Mouse (Mus musculus): Measurements from ENCODE around the gene Olfr161. TPM values are rescaled to one million over a fixed set of nuclear protein-coding genes. Genes with fewer than 3 reads are reported as not detected.
"Not testable (repeated sequence)": the region's sequence is repeated elsewhere in the genome, so short reads cannot be mapped to it uniquely, and the experiment has no call there.

Olfr161 gene
- polyA plus RNA-seq (2012; ENCODE audit: insufficient read depth, low replicate concordance): not detected in 2 replicates

GRCm38 (mm10) chr16:3590691-3591090 is at the start of gene Olfr161:
Olfr161 (plus strand) TSS chr16:3591042.
- H3K4me3 ChIP-seq (replicated peaks): no peak within 1 kb of the TSS
- no peaks in the 10 kb centered on the region for H3K4me1 ChIP-seq
- TF ChIP-seq GATA1 (IDR thresholded peaks at IDR 0.05; ENCODE audit: borderline replicate concordance, low read length) (no peak), FLI1 (IDR thresholded peaks at IDR 0.05; ENCODE audit: low read length) (no peak)

DNA sequence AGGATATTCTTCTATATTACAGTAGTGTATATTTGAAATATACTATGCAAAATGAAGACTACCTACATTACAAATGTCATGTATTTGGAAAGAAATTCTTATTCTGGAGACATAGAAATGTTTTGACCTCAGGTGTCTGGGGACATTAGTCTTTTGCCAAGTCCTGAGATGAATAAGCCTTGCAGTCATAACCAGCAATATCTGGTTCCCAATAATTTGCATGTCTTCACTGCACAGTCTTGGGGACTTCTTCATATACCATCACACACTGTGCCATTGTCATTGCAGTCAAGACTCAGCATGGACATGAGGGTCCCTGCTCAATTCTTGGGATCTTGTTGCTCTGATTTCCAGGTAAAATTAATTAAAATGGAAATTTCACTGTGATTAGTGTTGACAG is 27.3 kb upstream of the Olfr161 start:
- no peaks in the 10 kb centered on the region for H3K4me1 ChIP-seq
- H3K9me3 ChIP-seq: no peaks in the 10 kb centered on the region
- H3K27me3 ChIP-seq (replicated peaks): no peaks in the 10 kb centered on the region
- no peaks in the 10 kb centered on the region for H3K36me3 ChIP-seq (replicated peaks; ENCODE audit: low read length)
- no peak overlapping the region for H3K4me3 ChIP-seq (replicated peaks)
- TF ChIP-seq FLI1 (IDR thresholded peaks at IDR 0.05; ENCODE audit: low read length) (no peak), GATA1 (IDR thresholded peaks at IDR 0.05; ENCODE audit: borderline replicate concordance, low read length) (no peak)

More at GRCm38 (mm10) chr16:3590691-3591090, at the start of gene Olfr161:
- H3K36me3 ChIP-seq (replicated peaks; ENCODE audit: low read length): no peaks in the 10 kb centered on the region
- no peaks in the 10 kb centered on the region for H3K9me3 ChIP-seq
- H3K27me3 ChIP-seq (replicated peaks): no peaks in the 10 kb centered on the region

DNA sequence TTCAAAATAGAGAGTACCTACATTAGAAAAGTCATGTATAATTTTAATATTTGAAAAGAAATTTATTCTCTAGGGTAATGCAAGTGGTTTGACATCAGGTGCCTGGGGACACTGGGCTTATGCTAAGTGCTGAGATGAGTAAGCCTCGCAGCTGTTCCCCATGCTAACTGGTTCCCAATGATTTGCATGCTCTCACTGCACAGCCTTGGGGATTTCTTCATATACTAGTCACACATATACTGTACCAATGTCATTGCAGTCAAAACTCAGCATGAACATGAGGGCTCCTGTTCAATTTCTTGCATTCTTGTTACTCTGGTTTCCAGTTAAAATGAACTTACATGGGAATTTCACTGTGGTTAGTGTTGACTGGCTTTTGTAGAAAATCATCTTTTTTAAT is 13.2 kb upstream of the Olfr161 start:
- not testable (repeated sequence) for H3K4me1 ChIP-seq; H3K9me3 ChIP-seq; H3K36me3 ChIP-seq (replicated peaks; ENCODE audit: low read length); H3K27me3 ChIP-seq (replicated peaks); H3K4me3 ChIP-seq (replicated peaks)

- H3K4me1 ChIP-seq; H3K36me3 ChIP-seq (replicated peaks; ENCODE audit: low read length); H3K27me3 ChIP-seq (replicated peaks); H3K9me3 ChIP-seq; H3K4me3 ChIP-seq (replicated peaks): not testable (repeated sequence)
These were observed 12.5 kb upstream of the Olfr161 start for GRCm38 (mm10) chr16:3578227-3578848.

GRCm38 (mm10) chr16:3631376-3631775 is 40.5 kb downstream of the Olfr161 start:
- H3K9me3 ChIP-seq; H3K36me3 ChIP-seq (replicated peaks; ENCODE audit: low read length); H3K27me3 ChIP-seq (replicated peaks); H3K4me1 ChIP-seq; H3K4me3 ChIP-seq (replicated peaks): not testable (repeated sequence)

DNA sequence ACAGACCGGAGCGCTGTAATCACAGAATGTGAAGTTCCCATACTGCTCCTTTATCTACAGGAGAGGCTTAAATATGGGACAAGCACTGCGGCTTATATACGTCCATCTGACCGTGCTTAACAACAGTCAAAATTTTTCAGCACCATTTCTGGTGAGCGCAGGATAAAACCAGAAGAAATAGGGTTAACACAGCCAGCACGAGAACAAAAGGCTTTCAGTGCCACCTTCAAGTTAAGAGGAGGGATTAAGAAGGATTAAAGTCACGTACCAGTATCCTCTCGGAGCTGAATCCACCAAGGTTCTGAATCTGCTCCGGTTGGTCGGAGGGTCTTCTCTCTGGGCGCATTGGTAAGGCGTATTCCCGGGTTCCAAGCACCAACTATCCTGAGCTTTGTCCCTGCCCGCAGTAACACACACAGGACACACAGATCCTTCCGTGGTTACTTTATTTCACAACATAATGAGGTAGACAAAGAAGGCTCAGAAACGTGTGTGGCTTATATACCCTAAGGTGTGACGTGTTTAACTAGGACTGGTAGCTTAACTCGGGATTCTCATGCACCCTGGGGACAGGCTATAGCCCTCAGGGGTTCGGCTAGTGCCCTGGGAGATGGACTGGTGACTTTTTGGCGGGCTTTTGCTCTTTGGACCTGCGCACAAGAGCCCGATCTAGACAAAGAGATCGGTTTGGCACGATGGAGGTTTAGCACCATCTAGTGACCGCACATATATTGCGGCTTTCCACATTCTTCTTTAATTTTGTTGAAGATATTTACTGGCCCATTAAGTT is 41.9 kb downstream of the Olfr161 start:
- not testable (repeated sequence) for H3K36me3 ChIP-seq (replicated peaks; ENCODE audit: low read length); H3K4me1 ChIP-seq; H3K27me3 ChIP-seq (replicated peaks); H3K9me3 ChIP-seq; H3K4me3 ChIP-seq (replicated peaks)

Other genes starting within 250 kb of the Olfr161 start
- gene Mefv, start 127.1 kb downstream of the Olfr161 start, polyA plus RNA-seq (2012; ENCODE audit: insufficient read depth, low replicate concordance): 0.38 TPM in 1 of 2 replicates, not detected in the other
- gene Zfp263, start 153.1 kb downstream of the Olfr161 start, polyA plus RNA-seq (2012; ENCODE audit: insufficient read depth, low replicate concordance): 2.8 and 8.0 TPM in 2 replicates
- not detected in 2 replicates for gene Olfr15, start 239.8 kb downstream of the Olfr161 start, polyA plus RNA-seq (2012; ENCODE audit: insufficient read depth, low replicate concordance)

All from megakaryocyte, embryonic 14.5 days (primary cell).